Mouse (Mus musculus) heart, adult 18-20 months (tissue): ENCODE results near the gene Wfdc15b. TPM values are rescaled to one million over a fixed set of nuclear protein-coding genes. Genes with fewer than 3 reads are reported as not detected.
"Not testable (repeated sequence)": the region's sequence is repeated elsewhere in the genome, so short reads cannot be mapped to it uniquely, and the experiment has no call there.

ENCODE experiments used
- DNase-seq, 2 experiments: peaks; one replicate each; pipeline ENCODE4 v3.0.0; 2021 to 2022; ENCODE audit warnings: mixed read lengths in 1 of 2
- long read RNA-seq, 2 experiments: library from polyadenylated mRNA; stranded (forward); transcript quantifications; one replicate each; pipeline ENCODE4 v2.0.0; 2021
- total RNA-seq, 2 experiments: library from RNA; stranded (reverse); gene quantifications; 2 replicates each; pipeline ENCODE4 v1.2.3; 2021

Wfdc15b gene
- total RNA-seq: not detected
- long read RNA-seq, experiment 1: 0 reads
- long read RNA-seq, experiment 2: 0 reads

- no peak for DNase-seq
Measured at GRCm38 (mm10) chr2:164221522-164221921, at the start of gene Wfdc15b. Gene Wfdc15b, minus strand, starts transcription at chr2:164221660.

GRCm38 (mm10) chr2:164256540-164256939 is 35.1 kb upstream of the Wfdc15b start, which contains the start of gene Svs3b:
Gene Svs3b, minus strand, starts transcription at chr2:164256640.
- DNase-seq: not testable (repeated sequence)

GRCm38 (mm10) chr2:164238366-164238765 is 16.9 kb upstream of the Wfdc15b start, which contains the start of gene Svs2:
Gene Svs2, minus strand, starts transcription at chr2:164238466.
- no peak for DNase-seq

GRCm38 (mm10) chr2:164232671-164233070 is 11.2 kb upstream of the Wfdc15b start:
- no peak for DNase-seq

- no peak for DNase-seq
Measured at GRCm38 (mm10) chr2:164228361-164229070, 7.1 kb upstream of the Wfdc15b start.

GRCm38 (mm10) chr2:164219295-164219694 is 2.2 kb downstream of the Wfdc15b start:
- no peak for DNase-seq

GRCm38 (mm10) chr2:164212711-164213110 is 8.7 kb downstream of the Wfdc15b start:
- DNase-seq: no peak

GRCm38 (mm10) chr2:164210892-164211291 is 10.6 kb downstream of the Wfdc15b start:
- DNase-seq: no peak

- no peak for DNase-seq
Measured at GRCm38 (mm10) chr2:164206676-164207075, 14.8 kb downstream of the Wfdc15b start.

GRCm38 (mm10) chr2:164206011-164206410 is 15.4 kb downstream of the Wfdc15b start:
- DNase-seq: not testable (repeated sequence)

- no peak for DNase-seq
Measured at GRCm38 (mm10) chr2:164199626-164200327, 21.7 kb downstream of the Wfdc15b start, which contains the start of gene Wfdc15a. Gene Wfdc15a, minus strand, starts transcription at chr2:164200130.

- DNase-seq: no peak
Measured at GRCm38 (mm10) chr2:164196700-164196990, 24.8 kb downstream of the Wfdc15b start.

- DNase-seq: no peak
Measured at GRCm38 (mm10) chr2:164195971-164196699, 25.3 kb downstream of the Wfdc15b start.

GRCm38 (mm10) chr2:164194959-164195630 is 26.4 kb downstream of the Wfdc15b start:
- DNase-seq: no peak

GRCm38 (mm10) chr2:164192279-164192678 is 29.2 kb downstream of the Wfdc15b start:
- DNase-seq: no peak

- no peak for DNase-seq
Measured at GRCm38 (mm10) chr2:164190576-164190975, 30.9 kb downstream of the Wfdc15b start, which contains the start of gene Wfdc12. Gene Wfdc12, minus strand, starts transcription at chr2:164190608.

- DNase-seq: no peak
Measured at GRCm38 (mm10) chr2:164188722-164189121, 32.7 kb downstream of the Wfdc15b start.

- peak in 1 of 2 experiments; percentile 12 for DNase-seq
Measured at GRCm38 (mm10) chr2:164184145-164184719, 37.2 kb downstream of the Wfdc15b start.

- no peak for DNase-seq
Measured at GRCm38 (mm10) chr2:164183340-164183739, 38.1 kb downstream of the Wfdc15b start.

GRCm38 (mm10) chr2:164182692-164183255 is 38.7 kb downstream of the Wfdc15b start, which contains the start of gene Wfdc5:
Gene Wfdc5, minus strand, starts transcription at chr2:164182742.
- DNase-seq: no peak

- DNase-seq: no peak
Measured at GRCm38 (mm10) chr2:164180770-164181169, 40.7 kb downstream of the Wfdc15b start.
